Mouse (Mus musculus) MEL (cell line): ENCODE measurements around the gene Flrt1.

Experiments
- CTCF ChIP-seq, 3 experiments: IDR thresholded peaks in 2 of 3; conservative IDR thresholded peaks in 1 of 3; 2 replicates each; pipeline ENCODE4 v1.5.1; 2011 to 2012; ENCODE audit warnings: low read length in 3 of 3, low read depth in 2 of 3, mild to moderate bottlenecking in 2 of 3, improper control_type of control experiment in 1 of 3, inconsistent platforms in 1 of 3, mixed read lengths in 1 of 3, moderate library complexity in 1 of 3; ENCODE audit not compliant: control insufficient read depth in 1 of 3, insufficient read depth in 1 of 3, poor library complexity in 1 of 3, severe bottlenecking in 1 of 3
- ELF1 ChIP-seq: IDR thresholded peaks from 2 replicates; pipeline ENCODE4 v1.6.1; 2014; ENCODE audit warnings: low read depth, mild to moderate bottlenecking, inconsistent platforms, low read length, improper control_type of control experiment, moderate library complexity
- NELFE ChIP-seq: IDR thresholded peaks from 2 replicates; pipeline ENCODE4 v1.6.1; 2011; ENCODE audit warnings: low read depth, low read length, improper control_type of control experiment
- POLR2A ChIP-seq, 2 experiments: IDR thresholded peaks; 2 replicates each; pipeline ENCODE4 v1.6.1; 2011 to 2012; ENCODE audit warnings: low read length in 2 of 2, mild to moderate bottlenecking in 2 of 2, control low read depth in 1 of 2, improper control_type of control experiment in 1 of 2, low read depth in 1 of 2, moderate library complexity in 1 of 2; ENCODE audit not compliant: control insufficient read depth in 1 of 2, insufficient read depth in 1 of 2, poor library complexity in 1 of 2
- RCOR1 ChIP-seq: IDR thresholded peaks from 2 replicates; pipeline ENCODE4 v1.6.1; 2012; ENCODE audit warnings: low read depth, mild to moderate bottlenecking, inconsistent platforms, low read length, improper control_type of control experiment
- SMC3 ChIP-seq: IDR thresholded peaks from 2 replicates; pipeline ENCODE4 v1.6.1; 2011; ENCODE audit warnings: low read depth, low read length, improper control_type of control experiment

DNA sequence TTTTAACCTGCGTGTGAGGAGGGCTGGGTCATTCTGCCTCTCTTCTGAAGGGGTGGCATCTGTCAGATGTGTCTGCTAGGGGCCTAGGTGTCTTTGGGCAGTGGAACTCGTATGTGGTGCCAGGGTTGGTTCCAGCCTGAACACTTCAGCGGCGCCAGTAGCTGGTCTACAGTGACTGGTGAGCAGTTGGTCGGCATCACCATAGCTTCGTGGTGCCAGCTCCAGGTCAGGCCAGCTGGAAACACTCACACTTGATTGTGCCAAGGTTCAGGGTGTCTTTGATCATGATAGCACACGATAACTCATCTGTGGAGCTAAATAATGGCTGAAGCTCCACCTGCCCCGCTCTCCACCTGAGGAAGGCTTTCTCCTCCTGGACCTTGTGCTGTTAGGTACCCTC lies 42.6 kb downstream of the Flrt1 start:
- TF ChIP-seq RCOR1 (no peak), NELFE (no peak), POLR2A (IDR thresholded peaks at IDR 0.05; ENCODE audit: control insufficient read depth in 1 of 2, insufficient read depth in 1 of 2, low read depth in 1 of 2, low read length in 2 of 2, poor library complexity in 1 of 2) (no peak), ELF1 (no peak), SMC3 (no peak), CTCF (IDR thresholded peaks at IDR 0.05 in 2 of 3, conservative IDR thresholded peaks at IDR 0.05 in 1 of 3; ENCODE audit: control insufficient read depth in 1 of 3, insufficient read depth in 1 of 3, low read depth in 2 of 3, low read length in 3 of 3, poor library complexity in 1 of 3, severe bottlenecking in 1 of 3) (no peak)
